Mouse (Mus musculus): ENCODE results near the gene Dock10. TPM values are rescaled to one million over a fixed set of nuclear protein-coding genes. Genes with fewer than 3 reads are reported as not detected.

Dock10 gene
- polyA plus RNA-seq, 1 experiment from 2014 or later = 4.3 TPM

GRCm38 (mm10) chr1:80459477-80459876 lies 298.9 kb downstream of the Dock10 start:
- Histone ChIP-seq H3K4me3 (no peak overlapping the region), H3K9ac (no peak overlapping the region), H3K4me2 (no peak overlapping the region), H3K36me3 (no peaks in the 10 kb centered on the region), H3K4me1 (replicated peaks) (no peaks in the 10 kb centered on the region), H3K27me3 (replicated peaks) (no peaks in the 10 kb centered on the region), H3K27ac (ENCODE audit: poor library complexity, severe bottlenecking) (no peak overlapping the region), H3K9me3 (replicated peaks) (no peaks in the 10 kb centered on the region)
- ATAC-seq (ENCODE audit: insufficient number of reproducible peaks, low FRiP score) = no peak

GRCm38 (mm10) chr1:80453971-80454370 lies 304.4 kb downstream of the Dock10 start:
- H3K36me3 ChIP-seq = no peaks in the 10 kb centered on the region
- H3K27ac ChIP-seq (ENCODE audit: poor library complexity, severe bottlenecking) = no peak overlapping the region
- no peaks in the 10 kb centered on the region for H3K9me3 ChIP-seq (replicated peaks)
- no peaks in the 10 kb centered on the region for H3K4me1 ChIP-seq (replicated peaks)
- H3K9ac ChIP-seq = no peak overlapping the region
- no peaks in the 10 kb centered on the region for H3K27me3 ChIP-seq (replicated peaks)
- H3K4me3 ChIP-seq = no peak overlapping the region
- ATAC-seq (ENCODE audit: insufficient number of reproducible peaks, low FRiP score) = no peak
- WGBS = 72% methylated on average over 2 of the region's 2 CpGs
- H3K4me2 ChIP-seq = no peak overlapping the region

GRCm38 (mm10) chr1:80451914-80452549 lies 306.3 kb downstream of the Dock10 start:
- Histone ChIP-seq H3K9ac (no peak overlapping the region), H3K4me1 (replicated peaks) (no peaks in the 10 kb centered on the region), H3K27ac (ENCODE audit: poor library complexity, severe bottlenecking) (no peak overlapping the region), H3K27me3 (replicated peaks) (no peaks in the 10 kb centered on the region), H3K4me3 (no peak overlapping the region), H3K36me3 (no peaks in the 10 kb centered on the region), H3K4me2 (no peak overlapping the region), H3K9me3 (replicated peaks) (no peaks in the 10 kb centered on the region)
- 76% methylated on average over 1 of the region's 1 CpGs for WGBS
- no peak for ATAC-seq (ENCODE audit: insufficient number of reproducible peaks, low FRiP score)
